Mouse (Mus musculus) forebrain, postnatal 0 days (tissue): ENCODE results near the gene Tnfrsf19. TPM values are rescaled to one million over a fixed set of nuclear protein-coding genes. Genes with fewer than 3 reads are reported as not detected.

ENCODE experiments used
- ATAC-seq: fragments of 200-750 bp; cut with Nextera tagmentation; 2 replicates; pipeline ENCODE4 v1.8.0; 2017; ENCODE audit warnings: mild to moderate bottlenecking, moderate library complexity
- DNase-seq: peaks from one replicate; pipeline ENCODE4 v3.0.0-alpha.2; 2015
- H3K27ac ChIP-seq: fragments of 300-500 bp; sonication (generic); 2 replicates; pipeline ENCODE4 v1.5.1; 2014; ENCODE audit warnings: low read depth, mild to moderate bottlenecking, antibody characterized with exemption, low read length, moderate library complexity, mixed read lengths
- H3K27me3 ChIP-seq: fragments of 300-500 bp; sonication (generic); 2 replicates; pipeline ENCODE4 v1.6.1; 2014; ENCODE audit warnings: mild to moderate bottlenecking, low read length, mixed read lengths; ENCODE audit not compliant: insufficient read depth
- H3K36me3 ChIP-seq: fragments of 300-500 bp; sonication (generic); 2 replicates; pipeline ENCODE4 v1.6.1; 2014; ENCODE audit warnings: mild to moderate bottlenecking, moderate library complexity; ENCODE audit not compliant: insufficient read depth
- H3K4me1 ChIP-seq: fragments of 300-500 bp; sonication (generic); 2 replicates; pipeline ENCODE4 v1.6.1; 2014; ENCODE audit warnings: antibody characterized with exemption; ENCODE audit not compliant: insufficient read depth
- H3K4me2 ChIP-seq: fragments of 300-500 bp; sonication (generic); 2 replicates; pipeline ENCODE4 v1.6.1; 2014; ENCODE audit warnings: low read depth, mild to moderate bottlenecking, moderate library complexity
- H3K4me3 ChIP-seq: fragments of 300-500 bp; sonication (generic); 2 replicates; pipeline ENCODE4 v1.5.1; 2014; ENCODE audit warnings: low read depth, low read length, mixed read lengths
- H3K9ac ChIP-seq: fragments of 300-500 bp; sonication (generic); 2 replicates; pipeline ENCODE4 v1.6.1; 2014; ENCODE audit warnings: mild to moderate bottlenecking
- H3K9me3 ChIP-seq: fragments of 300-500 bp; sonication (generic); 2 replicates; pipeline ENCODE4 v1.6.1; 2016; ENCODE audit warnings: low read length
- CTCF ChIP-seq: sonication (generic); IDR thresholded peaks from 2 replicates; pipeline ENCODE4 v1.5.1; 2016; ENCODE audit warnings: antibody characterized with exemption, control low read depth, low read depth
- WGBS: fragments of 180-500 bp; shearing (Covaris S2); extraction: QIAGEN DNeasy Blood & Tissue Kit; methylation state at CpG from one replicate; pipeline ENCODE4 v1.1.7; 2014; 5-methylcytosine and 5-hydroxymethylcytosine counted together
- polyA plus RNA-seq: library from polyadenylated mRNA; unstranded; fragments of >200 nt; fragmentation: Nextera tagmentation; extraction: Ambion mirVana; gene quantifications from 2 replicates; pipeline ENCODE4 v1.2.1, GENCODE M21; 2015
- total RNA-seq: library from RNA; depleted of rRNA; stranded (reverse); fragments of >200 nt; gene quantifications from 2 replicates; pipeline ENCODE4 v1.2.3, GENCODE M21; 2014

The Tnfrsf19 gene
- total and polyA plus RNA-seq, 2 experiments from 2014 or later = 56.0 to 59.5 TPM

- 0 out of 2 replicates have a peak, but pooled peaks cover 7% of the 10 kb centered on the region for H3K4me1 ChIP-seq
- WGBS = 76% methylated on average over 1 of the region's 1 CpGs
- H3K4me3 ChIP-seq = no peak overlapping the region
- peak; percentile 14; the same call in 1 of the 2 replicates for TF ChIP-seq CTCF
- H3K4me2 ChIP-seq = no peak overlapping the region
- H3K27ac ChIP-seq = no peak overlapping the region
- ATAC-seq (no peak), DNase-seq (no peak)
- no peaks in the 10 kb centered on the region for H3K27me3 ChIP-seq
- H3K9ac ChIP-seq = no peak overlapping the region
- H3K9me3 ChIP-seq = no peaks in the 10 kb centered on the region
- no peaks in the 10 kb centered on the region for H3K36me3 ChIP-seq
Measured at GRCm38 (mm10) chr14:61022383-61022782, 23.9 kb downstream of the Tnfrsf19 start.

- WGBS = 83% methylated on average over 2 of the region's 2 CpGs
- DNase-seq = no peak
- Histone ChIP-seq H3K9ac (no peak overlapping the region), H3K4me2 (no peak overlapping the region), H3K9me3 (no peaks in the 10 kb centered on the region), H3K4me3 (no peak overlapping the region), H3K27me3 (no peaks in the 10 kb centered on the region), H3K4me1 (0 out of 2 replicates have a peak, but pooled peaks cover 7% of the 10 kb centered on the region), H3K36me3 (no peaks in the 10 kb centered on the region), H3K27ac (no peak overlapping the region)
- TF ChIP-seq CTCF = no peak
- no peak for ATAC-seq
Measured at GRCm38 (mm10) chr14:61020968-61021367, 25.3 kb downstream of the Tnfrsf19 start.

GRCm38 (mm10) chr14:61019880-61020279, 26.4 kb downstream of the Tnfrsf19 start:
- H3K27me3 ChIP-seq = no peaks in the 10 kb centered on the region
- DNase-seq (no peak), ATAC-seq (no peak)
- H3K4me1 ChIP-seq = 0 out of 2 replicates have a peak, but pooled peaks cover 7% of the 10 kb centered on the region
- TF ChIP-seq CTCF = no peak
- no peaks in the 10 kb centered on the region for H3K9me3 ChIP-seq
- no peak overlapping the region for H3K4me3 ChIP-seq
- no peak overlapping the region for H3K27ac ChIP-seq
- H3K4me2 ChIP-seq = no peak overlapping the region
- no peak overlapping the region for H3K9ac ChIP-seq
- H3K36me3 ChIP-seq = no peaks in the 10 kb centered on the region
- 95% methylated on average over 1 of the region's 1 CpGs for WGBS

- no peak for TF ChIP-seq CTCF
- H3K4me1 ChIP-seq = peaks cover 11% of the 10 kb centered on the region
- H3K9me3 ChIP-seq = no peaks in the 10 kb centered on the region
- H3K4me3 ChIP-seq = no peak overlapping the region
- DNase-seq = no peak
- no peaks in the 10 kb centered on the region for H3K36me3 ChIP-seq
- no peaks in the 10 kb centered on the region for H3K27me3 ChIP-seq
- no peak overlapping the region for H3K4me2 ChIP-seq
- no peak overlapping the region for H3K9ac ChIP-seq
- WGBS = 60% methylated on average over 15 of the region's 15 CpGs
- H3K27ac ChIP-seq = no peak overlapping the region
- no peak for ATAC-seq
Measured at GRCm38 (mm10) chr14:61014544-61014943, 31.7 kb downstream of the Tnfrsf19 start.

GRCm38 (mm10) chr14:61012397-61012931, 33.8 kb downstream of the Tnfrsf19 start:
- Histone ChIP-seq H3K9ac (no peak overlapping the region), H3K27me3 (no peaks in the 10 kb centered on the region), H3K4me1 (peaks cover 4% of the 10 kb centered on the region), H3K9me3 (no peaks in the 10 kb centered on the region), H3K4me2 (peak overlapping the region; percentile 34), H3K27ac (peak overlapping the region; percentile 23), H3K4me3 (no peak overlapping the region; the same call in 1 of the 2 replicates), H3K36me3 (no peaks in the 10 kb centered on the region)
- WGBS = 2% methylated on average over 17 of the region's 17 CpGs
- TF ChIP-seq CTCF = no peak
- DNase-seq (peak; percentile 79), ATAC-seq (peak; percentile 91)

- H3K4me1 ChIP-seq = peaks cover 4% of the 10 kb centered on the region
Measured at GRCm38 (mm10) chr14:61011621-61012174, 34.6 kb downstream of the Tnfrsf19 start.

GRCm38 (mm10) chr14:61005127-61005837, 41.0 kb downstream of the Tnfrsf19 start:
- Histone ChIP-seq H3K36me3 (no peaks in the 10 kb centered on the region), H3K9ac (no peak overlapping the region), H3K4me1 (no peaks in the 10 kb centered on the region; the same call in 1 of the 2 replicates), H3K9me3 (no peaks in the 10 kb centered on the region), H3K27me3 (no peaks in the 10 kb centered on the region), H3K4me3 (no peak overlapping the region), H3K27ac (no peak overlapping the region), H3K4me2 (no peak overlapping the region)
- WGBS = 18% methylated on average over 17 of the region's 17 CpGs
- peak; percentile 56; the same call in 1 of the 2 replicates for ATAC-seq
- no peak for DNase-seq
- TF ChIP-seq CTCF = no peak

More at GRCm38 (mm10) chr14:61011621-61012174, 34.6 kb downstream of the Tnfrsf19 start:
- TF ChIP-seq CTCF = no peak
- peak overlapping the region; percentile 23; the same call in 1 of the 2 replicates for H3K27ac ChIP-seq
- WGBS = 33% methylated on average over 8 of the region's 8 CpGs
- H3K9me3 ChIP-seq = no peaks in the 10 kb centered on the region
- no peaks in the 10 kb centered on the region for H3K27me3 ChIP-seq
- H3K4me2 ChIP-seq = no peak overlapping the region
- no peak overlapping the region for H3K4me3 ChIP-seq
- peak; percentile 32; the same call in 1 of the 2 replicates for ATAC-seq
- no peaks in the 10 kb centered on the region for H3K36me3 ChIP-seq
- no peak overlapping the region for H3K9ac ChIP-seq
- DNase-seq = no peak
